Mouse (Mus musculus) layer of hippocampus, postnatal 10 days (tissue): ENCODE measurements around the gene Pkn1. TPM values are rescaled to one million over a fixed set of nuclear protein-coding genes. Genes with fewer than 3 reads are reported as not detected.

Experiments
- DNase-seq, 2 experiments: peaks; one replicate each; pipeline ENCODE4 v3.0.0; 2021; ENCODE audit warnings: low spot score in 2 of 2
- total RNA-seq, 2 experiments: library from RNA; stranded (reverse); gene quantifications; 2 replicates each; pipeline ENCODE4 v1.2.3; 2021

The Pkn1 gene
- total RNA-seq, 2 experiments from 2014 or later, result 65.0 to 73.7 TPM

GRCm38 (mm10) chr8:83693609-83694236 lies 5.3 kb downstream of the Pkn1 start:
- DNase-seq, result no peak

GRCm38 (mm10) chr8:83689264-83689663 lies 9.7 kb downstream of the Pkn1 start:
- DNase-seq, result no peak

- DNase-seq, result no peak
Observed at GRCm38 (mm10) chr8:83684517-83684916, 14.5 kb downstream of the Pkn1 start.

GRCm38 (mm10) chr8:83681099-83681498 lies 17.9 kb downstream of the Pkn1 start:
- no peak for DNase-seq

- no peak for DNase-seq
Observed at GRCm38 (mm10) chr8:83680603-83681002, 18.4 kb downstream of the Pkn1 start.

- no peak for DNase-seq
Observed at GRCm38 (mm10) chr8:83679866-83680265, 19.1 kb downstream of the Pkn1 start.

GRCm38 (mm10) chr8:83674497-83674896 lies 24.5 kb downstream of the Pkn1 start:
- no peak for DNase-seq

- DNase-seq, result no peak
Observed at GRCm38 (mm10) chr8:83672936-83673335, 26.0 kb downstream of the Pkn1 start.

- DNase-seq, result no peak
Observed at GRCm38 (mm10) chr8:83669013-83669412, 30.0 kb downstream of the Pkn1 start.

- DNase-seq, result peak; percentile 85 to 89
Observed at GRCm38 (mm10) chr8:83668010-83668916, 30.7 kb downstream of the Pkn1 start.

GRCm38 (mm10) chr8:83667526-83667925 lies 31.5 kb downstream of the Pkn1 start:
- DNase-seq, result no peak

GRCm38 (mm10) chr8:83666866-83667234 lies 32.1 kb downstream of the Pkn1 start:
- DNase-seq, result no peak

GRCm38 (mm10) chr8:83665969-83666865 lies 32.8 kb downstream of the Pkn1 start, which contains the start of gene Ptger1:
Gene Ptger1, plus strand, starts transcription at chr8:83666678.
- DNase-seq, result peak; percentile 42 to 54

- peak in 1 of 2 experiments; percentile 46 for DNase-seq
Observed at GRCm38 (mm10) chr8:83664931-83665625, 33.9 kb downstream of the Pkn1 start.

- no peak for DNase-seq
Observed at GRCm38 (mm10) chr8:83664096-83664495, 34.9 kb downstream of the Pkn1 start.

- DNase-seq, result peak; percentile 90 to 92
Observed at GRCm38 (mm10) chr8:83662421-83662826, 36.6 kb downstream of the Pkn1 start.

GRCm38 (mm10) chr8:83660995-83661680 lies 37.8 kb downstream of the Pkn1 start:
- DNase-seq, result no peak

- no peak for DNase-seq
Observed at GRCm38 (mm10) chr8:83660545-83660944, 38.4 kb downstream of the Pkn1 start.

- DNase-seq, result no peak
Observed at GRCm38 (mm10) chr8:83656484-83657246, 42.3 kb downstream of the Pkn1 start.
